Mouse (Mus musculus) olfactory bulb, adult 2 months (tissue): ENCODE data around the gene Hoxd3.

Experiments used
- CTCF ChIP-seq: fragments of 200-500 bp; IDR thresholded peaks from 2 replicates; pipeline ENCODE4 v1.5.1; 2012; ENCODE audit warnings: low read depth, mild to moderate bottlenecking, low read length, moderate library complexity; ENCODE audit not compliant: insufficient read depth
- POLR2A ChIP-seq: fragments of 200-500 bp; IDR thresholded peaks from 2 replicates; pipeline ENCODE4 v1.6.1; 2012; ENCODE audit warnings: mild to moderate bottlenecking, low read depth, low read length, moderate library complexity; ENCODE audit not compliant: insufficient read depth

GRCm38 (mm10) chr2:74682796-74683195 lies 28.9 kb upstream of the Hoxd3 start:
- TF ChIP-seq CTCF: no peak
- no peak for TF ChIP-seq POLR2A
